Mouse (Mus musculus) gastrocnemius, postnatal 10 days (tissue): ENCODE data around the gene Acadl. TPM values are rescaled to one million over a fixed set of nuclear protein-coding genes. Genes with fewer than 3 reads are reported as not detected.

Experiments
- total RNA-seq, 2 experiments: library from RNA; stranded (reverse); gene quantifications; 2 replicates each; pipeline ENCODE4 v1.2.3; 2021

The Acadl gene
- total RNA-seq, 2 experiments from 2014 or later, result 339 to 357 TPM

Other genes with a start within 250 kb of the Acadl start
- gene Rpe, start 162.4 kb downstream of the Acadl start, total RNA-seq, result 10 to 100 TPM; 10.2 to 13.4 TPM
- 10 to 100 TPM; 20.0 to 21.4 TPM for gene Kansl1l, start 45.7 kb downstream of the Acadl start, total RNA-seq
- over 10,000 TPM; 26,825 to 29,046 TPM for gene Myl1, start 82.1 kb upstream of the Acadl start, total RNA-seq
- 10 to 100 TPM; 29.8 to 36.0 TPM for gene Lancl1, start 175.6 kb upstream of the Acadl start, total RNA-seq